Mouse (Mus musculus): ENCODE measurements around the gene Reep3.

Reep3 gene

DNA sequence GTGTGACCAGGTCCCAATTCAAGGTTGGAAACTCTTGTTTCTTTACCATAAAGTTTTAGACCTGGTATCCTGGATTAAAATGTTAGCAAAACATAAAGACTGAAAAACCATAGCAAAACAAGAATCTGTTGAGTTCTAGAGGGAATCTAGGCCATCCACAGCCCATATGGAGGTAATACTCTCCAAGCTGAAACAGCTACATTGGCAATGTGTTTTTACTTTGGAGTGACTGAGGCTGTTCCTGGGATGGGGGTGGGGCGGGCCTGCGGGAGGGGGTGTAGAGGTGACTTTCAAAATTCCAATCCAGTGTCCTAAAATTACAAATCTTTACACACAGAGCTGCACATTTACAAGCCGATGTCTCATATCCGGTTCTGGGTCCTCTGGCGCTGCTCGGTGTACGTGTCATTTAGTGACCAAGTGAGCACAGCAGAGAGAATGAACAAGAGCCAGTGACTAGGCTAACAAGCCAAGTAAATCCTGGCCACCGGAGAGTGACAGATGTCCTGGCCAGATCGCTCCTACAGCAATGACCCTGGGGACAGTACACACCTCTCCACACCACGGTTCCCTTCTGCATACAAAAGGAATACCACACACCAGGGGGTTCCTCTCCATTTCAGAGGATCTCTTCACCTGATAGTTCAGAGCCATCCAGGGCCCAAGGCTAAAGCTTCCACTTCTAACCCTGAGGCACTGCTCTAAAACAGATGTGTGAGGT, 13.1 kb downstream of the Reep3 start:
- no peak for DNase-seq (ENCODE audit: extremely low spot score, low spot score)

DNA sequence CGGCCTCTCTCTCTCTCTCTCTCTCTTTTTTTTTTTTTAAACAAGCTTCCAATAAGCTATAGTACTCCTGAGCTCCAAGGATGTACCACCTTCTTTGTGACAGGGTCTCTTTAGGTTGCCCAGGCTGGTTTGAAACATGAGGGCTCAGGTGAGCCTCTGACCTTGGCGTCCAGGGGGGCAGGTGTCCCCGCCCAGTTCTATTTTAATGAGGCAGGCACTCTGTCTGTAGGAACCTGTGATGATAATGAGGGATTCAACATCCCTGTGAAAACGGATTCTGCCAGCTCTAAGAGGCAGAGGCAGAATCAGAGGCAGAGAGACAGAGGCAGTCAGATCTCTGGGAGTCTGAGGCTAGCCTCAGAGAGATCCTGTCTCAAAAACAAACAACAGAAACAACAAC, 14.2 kb downstream of the Reep3 start:
- no peak for DNase-seq (ENCODE audit: extremely low spot score, low spot score)

DNA sequence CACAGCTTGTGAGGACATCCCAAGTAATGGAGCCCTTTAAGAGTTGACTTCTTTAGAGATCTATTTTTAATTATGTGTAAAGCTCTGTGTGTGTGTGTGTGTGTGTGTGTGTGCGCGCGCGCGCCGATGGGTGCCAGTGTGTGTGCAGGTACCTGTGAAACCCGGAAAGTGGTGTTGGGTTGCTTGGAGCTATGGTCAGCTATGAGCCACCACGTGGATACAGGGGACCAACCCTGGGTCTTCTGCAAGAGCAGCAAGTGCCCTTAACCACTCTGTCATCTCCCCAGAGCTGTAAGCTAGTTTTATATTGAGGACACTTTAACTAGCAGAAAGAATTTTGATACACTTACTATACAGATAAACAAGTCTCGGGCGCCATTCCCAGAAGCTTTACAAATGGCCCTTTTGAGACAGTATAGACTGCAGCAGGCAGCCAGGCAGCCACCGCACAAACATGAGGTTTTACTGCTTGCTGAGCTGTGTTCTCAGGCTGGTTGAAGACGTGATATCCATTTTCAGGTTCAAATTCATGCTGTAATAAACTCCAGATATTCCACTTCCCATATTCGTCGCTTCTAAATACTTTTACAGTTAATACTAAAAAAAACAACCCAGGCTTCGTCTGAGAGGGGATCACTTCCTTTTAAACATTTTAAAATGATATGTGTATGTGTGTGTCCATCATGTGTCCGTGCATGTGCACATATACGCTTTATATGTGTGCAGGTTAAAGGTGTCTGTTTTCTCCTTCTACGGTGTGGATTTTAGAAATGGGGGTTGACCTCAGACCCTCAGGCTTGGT, 15.3 kb downstream of the Reep3 start:
- DNase-seq (ENCODE audit: extremely low spot score, low spot score) = no peak

DNA sequence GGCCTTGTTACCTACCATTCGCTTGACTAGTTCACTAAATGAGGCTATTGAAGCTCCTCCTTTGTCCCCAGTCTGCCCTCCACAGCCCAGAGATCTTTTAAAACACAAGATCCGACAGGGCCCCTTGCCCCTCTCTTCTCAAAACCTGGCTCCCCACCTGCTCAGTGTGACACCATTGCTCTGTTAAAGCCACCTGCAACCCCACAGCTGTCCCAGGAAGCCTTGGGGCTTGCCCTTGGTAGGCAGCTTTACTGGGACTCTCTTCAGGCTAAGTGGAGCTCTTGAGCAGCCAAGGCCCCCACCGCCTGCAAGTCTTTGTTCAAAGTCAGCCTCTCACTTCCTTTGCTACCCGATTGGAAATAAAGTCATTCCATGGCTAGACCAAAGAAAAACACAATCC, 17.7 kb downstream of the Reep3 start:
- DNase-seq (ENCODE audit: extremely low spot score, low spot score) = no peak

DNA sequence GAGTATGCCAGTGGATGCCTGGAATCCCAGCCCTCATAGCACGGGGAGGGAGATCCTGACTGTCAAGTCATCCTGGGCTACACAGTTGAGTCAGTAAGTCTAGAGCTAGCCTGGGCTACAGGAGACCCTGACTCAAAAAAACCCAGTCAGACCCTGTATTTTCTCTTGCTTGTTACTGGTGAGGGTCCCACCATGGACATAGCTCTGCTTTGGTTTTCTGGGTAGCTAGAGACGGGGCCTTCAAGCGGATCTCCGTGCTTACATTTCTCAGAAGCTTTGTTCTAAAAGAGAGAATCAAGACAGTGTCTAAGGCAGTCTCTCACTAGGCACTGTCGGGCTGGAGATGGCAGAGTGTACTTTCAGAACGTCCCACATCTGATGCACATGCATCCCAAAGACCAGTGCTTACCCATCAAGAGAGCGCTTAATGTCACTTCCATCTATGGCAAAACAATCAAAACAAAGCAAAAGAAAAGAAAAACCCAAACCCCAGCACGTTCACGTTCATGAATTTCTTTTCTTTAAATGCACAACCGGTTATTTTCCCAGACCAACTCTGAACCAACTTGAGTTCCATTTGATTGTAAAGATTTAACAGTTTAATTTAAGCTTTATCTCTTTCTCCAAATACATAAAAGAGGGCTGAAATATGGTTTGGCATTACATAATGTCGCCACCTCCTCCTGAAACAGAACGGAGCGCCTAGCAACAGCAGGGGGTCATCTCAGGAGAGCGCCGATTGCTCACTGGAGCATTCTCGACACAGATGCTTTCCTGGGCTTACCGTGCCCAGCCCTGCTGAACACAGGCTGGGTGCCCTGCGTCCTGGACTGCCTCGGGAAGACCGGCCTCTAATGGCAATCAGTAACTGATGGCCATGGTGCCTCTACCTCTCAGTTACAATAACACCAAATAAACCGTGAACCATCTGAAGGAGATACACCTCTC, 20.5 kb downstream of the Reep3 start:
- no peak for DNase-seq (ENCODE audit: extremely low spot score, low spot score)

DNA sequence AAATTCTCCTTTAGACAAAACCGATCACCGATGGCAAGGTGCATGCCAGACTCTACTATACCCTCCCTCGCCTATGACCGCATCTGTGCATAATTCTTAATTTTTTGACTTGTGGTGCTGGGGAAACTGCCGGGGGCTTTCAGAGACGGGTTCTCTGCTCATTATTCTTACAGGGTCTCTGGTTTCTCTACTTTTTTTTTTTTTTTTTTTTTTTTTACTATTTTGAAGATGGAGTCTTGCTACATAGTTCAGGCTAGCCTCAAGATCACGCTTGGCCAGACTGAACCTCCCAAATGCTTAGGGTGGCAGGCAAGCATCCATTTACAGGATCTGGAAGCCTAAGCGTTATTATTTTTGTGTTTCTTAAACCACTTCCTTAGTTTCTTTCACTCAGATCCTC, 23.2 kb downstream of the Reep3 start:
- no peak for DNase-seq (ENCODE audit: extremely low spot score, low spot score)

DNA sequence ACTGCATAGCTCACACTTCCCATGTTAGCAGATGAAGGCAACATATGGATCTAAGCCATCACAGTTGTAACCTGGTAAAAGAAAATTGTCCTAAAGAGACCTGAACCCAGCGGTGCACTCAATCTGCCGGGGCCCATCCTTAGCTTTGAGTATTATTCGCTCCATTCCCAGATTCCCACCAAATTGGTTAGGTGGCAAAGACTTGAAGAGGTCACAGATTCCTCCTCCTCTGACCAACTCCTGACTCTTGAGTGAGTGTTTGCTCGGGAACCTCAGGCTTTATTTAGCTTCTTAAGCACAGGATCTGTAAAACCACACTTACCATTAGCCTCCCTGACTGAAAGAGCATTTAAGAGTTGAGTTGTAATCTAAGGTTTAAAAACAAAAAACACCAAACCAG, 24.1 kb downstream of the Reep3 start:
- DNase-seq (ENCODE audit: extremely low spot score, low spot score) = no peak

DNA sequence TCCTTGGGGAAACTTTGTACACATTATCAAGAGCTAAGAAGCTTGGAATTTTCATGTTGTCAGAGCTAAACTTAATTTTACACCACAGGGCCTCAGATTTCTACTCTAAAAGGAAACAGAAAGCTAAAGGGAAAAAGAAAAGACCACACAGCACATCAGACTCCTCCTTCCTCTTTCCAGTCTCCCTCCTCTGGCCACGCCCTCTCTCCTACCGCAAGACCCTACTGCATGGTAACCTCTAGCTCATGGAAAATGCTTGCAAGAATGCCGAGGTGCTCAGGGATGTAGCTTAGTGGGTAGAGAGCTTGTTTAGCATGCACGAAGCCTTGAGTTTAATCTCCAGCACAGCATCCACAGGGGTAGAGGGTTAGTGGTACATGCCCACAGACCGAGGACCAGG, 24.9 kb downstream of the Reep3 start:
- DNase-seq (ENCODE audit: extremely low spot score, low spot score) = no peak

DNA sequence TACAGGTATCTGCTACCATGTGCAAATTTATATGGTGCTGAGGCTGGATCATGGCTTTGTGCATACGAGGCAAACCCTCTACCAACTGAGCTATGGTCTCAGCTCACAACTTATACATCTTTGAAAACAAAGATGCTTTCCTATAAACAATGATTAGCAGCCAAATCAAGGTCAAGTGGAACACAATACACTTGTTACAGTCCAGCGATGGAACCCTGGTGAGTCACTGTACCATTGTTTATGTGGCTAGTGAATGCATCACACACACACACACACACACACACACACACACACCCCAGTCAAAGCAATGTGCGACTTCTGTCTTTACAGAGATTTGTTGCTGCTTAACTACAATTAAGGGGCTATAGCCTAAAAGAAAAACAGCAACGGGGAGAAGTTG, 25.4 kb downstream of the Reep3 start:
- DNase-seq (ENCODE audit: extremely low spot score, low spot score) = no peak

DNA sequence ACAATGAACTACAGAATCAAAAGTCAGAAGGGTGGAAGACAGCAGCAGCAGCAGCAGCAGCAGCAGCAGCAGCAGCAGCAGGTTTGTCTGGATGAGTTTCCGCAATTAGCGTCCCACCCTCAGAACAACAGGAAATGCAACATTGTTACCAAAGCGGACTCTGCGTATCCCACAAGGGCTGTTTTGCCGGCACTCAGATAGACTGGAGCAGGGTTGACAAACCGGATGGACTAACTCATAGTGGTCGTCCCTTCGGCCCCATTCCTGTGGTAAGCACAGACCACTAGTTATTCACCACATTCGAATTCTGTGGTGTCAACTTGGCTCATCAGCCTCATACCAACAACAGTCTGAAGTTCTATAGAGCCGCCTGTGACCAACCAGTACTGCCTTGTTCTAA, 27.7 kb downstream of the Reep3 start:
- DNase-seq (ENCODE audit: extremely low spot score, low spot score) = no peak

DNA sequence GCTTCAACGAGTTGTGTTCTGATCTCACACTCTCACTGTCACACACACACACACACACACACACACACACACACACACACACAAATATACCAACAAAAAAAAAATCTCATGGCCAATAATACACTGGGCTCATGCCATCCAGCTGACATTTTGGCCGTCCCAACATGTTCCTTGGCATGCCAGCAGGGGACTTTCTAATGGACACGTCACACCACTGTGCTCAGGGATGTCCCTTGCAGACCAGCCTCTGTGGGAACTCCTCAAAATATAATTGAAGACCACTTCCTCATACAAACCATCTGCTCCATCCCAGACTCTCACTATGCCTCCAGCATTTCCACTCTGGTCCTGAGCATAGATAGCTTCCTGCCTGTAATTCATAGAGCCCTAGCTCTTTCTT, 30.3 kb downstream of the Reep3 start:
- DNase-seq (ENCODE audit: extremely low spot score, low spot score) = no peak

DNA sequence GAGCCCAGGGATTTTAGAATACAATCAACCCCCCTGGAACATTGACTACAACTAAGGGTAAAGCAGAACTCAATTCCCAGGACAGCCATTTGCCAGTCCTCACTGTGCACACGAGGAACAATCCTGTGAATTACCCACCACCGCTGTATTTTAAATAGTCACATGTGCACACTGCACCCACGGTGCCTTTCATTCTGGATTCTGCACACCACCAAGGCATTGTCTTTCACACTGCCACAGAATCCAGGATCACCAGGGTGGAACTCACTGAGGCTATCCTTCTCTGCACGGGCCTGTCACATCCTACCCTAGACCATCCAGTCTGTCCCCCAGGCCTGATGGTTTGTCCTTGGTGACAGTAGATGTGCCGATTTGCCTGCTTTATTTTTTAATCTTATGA, 30.8 kb downstream of the Reep3 start:
- DNase-seq (ENCODE audit: extremely low spot score, low spot score) = no peak

DNA sequence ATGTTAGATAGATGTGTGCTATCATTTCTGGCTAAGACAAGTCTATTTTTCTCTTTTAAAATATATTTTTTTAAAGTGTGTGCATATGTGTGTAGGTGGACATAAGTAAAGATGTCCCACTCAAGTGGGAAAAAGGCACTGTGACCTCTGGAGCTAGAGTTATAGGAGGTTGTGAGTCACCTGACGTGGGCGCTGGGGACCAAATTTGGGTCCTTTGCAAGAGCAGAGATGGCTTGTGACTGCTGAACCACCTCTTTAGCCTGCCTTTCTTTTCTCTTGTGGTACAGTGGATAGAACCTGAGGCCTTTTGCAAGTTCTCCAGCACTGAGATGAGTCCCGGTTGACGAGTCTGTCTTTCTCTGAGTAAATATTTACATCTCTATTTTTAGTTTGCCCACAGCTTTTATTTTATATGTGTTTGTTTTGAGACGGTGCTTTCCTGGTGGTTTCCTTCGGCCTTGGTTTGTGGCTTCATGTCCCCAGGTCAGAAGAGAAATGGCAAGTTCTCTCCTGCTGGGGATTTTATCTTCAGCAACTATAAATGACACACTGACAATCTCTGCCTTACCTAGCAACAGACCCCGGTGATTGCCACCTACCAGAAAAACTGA, 31.4 kb downstream of the Reep3 start:
- no peak for DNase-seq (ENCODE audit: extremely low spot score, low spot score)

DNA sequence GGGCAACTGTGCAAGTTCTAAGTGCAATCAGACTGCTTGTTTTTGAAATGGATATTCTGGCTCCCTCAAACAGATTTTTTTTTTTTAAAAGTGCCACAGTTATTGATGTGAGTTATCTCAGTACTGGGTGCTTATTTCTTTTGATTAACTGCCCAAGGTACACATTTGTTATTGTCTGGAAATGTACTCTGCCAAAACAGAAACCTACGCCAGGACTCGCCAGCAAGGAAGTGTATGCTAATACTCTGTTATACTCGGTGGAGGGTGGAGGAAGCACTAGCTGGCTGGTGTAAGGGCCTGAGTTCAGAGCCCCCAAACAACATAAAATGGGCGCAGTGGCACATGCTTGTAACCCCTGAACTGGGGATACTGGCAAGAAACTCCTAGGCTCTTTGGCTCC, 34.9 kb downstream of the Reep3 start:
- no peak for DNase-seq (ENCODE audit: extremely low spot score, low spot score)

DNA sequence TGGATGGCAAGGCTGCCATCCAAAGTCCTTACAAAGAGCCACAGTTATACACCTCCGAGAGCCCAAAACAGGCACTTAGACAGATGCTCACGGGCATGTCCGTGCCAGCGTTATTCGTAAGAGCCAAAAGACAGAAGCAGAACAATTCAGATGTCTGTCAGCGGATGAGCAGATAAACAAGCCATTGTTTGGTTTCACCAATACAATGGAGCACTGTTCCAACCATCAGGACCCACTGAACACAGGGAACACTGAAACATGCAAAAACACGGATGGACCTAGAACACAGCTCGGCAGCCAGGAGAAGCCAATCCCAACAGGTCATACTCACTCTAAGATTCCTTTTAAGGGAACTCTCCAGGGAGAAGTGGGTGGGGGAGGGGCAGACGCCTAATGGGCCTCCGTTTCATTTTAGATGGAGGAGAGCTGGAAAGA, 35.4 kb downstream of the Reep3 start:
- DNase-seq (ENCODE audit: extremely low spot score, low spot score) = peak; percentile 40

DNA sequence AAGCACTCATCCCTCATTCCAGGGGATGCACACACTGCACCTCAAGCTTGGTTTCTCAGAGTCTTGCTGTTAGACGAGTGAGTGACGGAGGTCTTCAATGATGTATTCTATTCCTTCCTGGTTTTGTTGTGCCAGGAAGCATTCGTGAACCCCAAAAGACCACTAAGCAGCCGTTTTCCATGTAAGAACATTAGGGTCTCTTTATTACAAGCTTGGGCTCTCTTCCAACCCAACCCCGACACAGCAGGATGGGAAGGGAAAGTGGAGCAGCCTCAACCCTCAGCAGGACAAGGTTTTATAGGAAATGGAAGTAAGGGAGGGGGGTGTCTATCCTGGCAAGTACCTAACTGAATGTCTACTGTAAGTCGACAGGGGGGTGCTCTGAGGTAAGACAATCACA, 38.0 kb downstream of the Reep3 start:
- no peak for DNase-seq (ENCODE audit: extremely low spot score, low spot score)

DNA sequence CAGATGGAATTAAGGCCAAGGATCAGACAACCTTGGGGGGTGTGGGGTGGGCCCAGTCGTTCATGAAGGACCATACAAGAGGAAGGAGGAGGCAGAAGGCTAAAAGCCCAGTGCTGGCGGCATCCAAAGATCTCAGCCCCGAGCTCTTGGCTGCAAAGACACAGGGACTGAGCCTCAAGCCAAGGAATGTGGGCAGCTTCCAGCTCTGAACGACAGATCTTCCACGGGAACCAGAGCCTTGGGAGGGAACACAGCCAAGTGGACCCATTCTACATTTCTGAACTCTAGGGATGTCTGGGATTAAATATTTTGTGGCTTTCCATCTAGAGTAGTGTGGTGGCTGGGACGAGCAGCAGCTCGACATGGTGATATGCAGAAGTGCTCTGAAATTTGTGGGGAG, 38.4 kb downstream of the Reep3 start:
- DNase-seq (ENCODE audit: extremely low spot score, low spot score) = no peak

DNA sequence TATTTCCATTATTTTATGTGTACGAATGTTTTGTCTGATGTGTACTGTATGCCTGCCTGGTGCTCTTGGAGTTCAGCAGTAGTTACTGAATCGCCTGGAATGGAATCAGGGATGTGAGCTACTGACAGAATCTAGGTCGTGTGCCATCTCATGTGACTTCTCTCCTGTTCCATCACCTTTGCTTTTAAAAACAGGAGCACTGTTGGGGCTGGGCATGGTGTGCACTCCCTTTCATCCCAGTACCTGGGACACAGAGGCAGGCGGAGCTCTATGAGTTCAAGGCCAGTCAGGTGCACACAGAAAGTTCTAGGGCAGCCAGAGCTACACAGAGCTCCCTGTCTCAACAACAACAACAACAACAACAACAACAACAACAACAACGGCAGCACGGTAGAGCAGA, 39.0 kb downstream of the Reep3 start:
- DNase-seq (ENCODE audit: extremely low spot score, low spot score) = no peak

DNA sequence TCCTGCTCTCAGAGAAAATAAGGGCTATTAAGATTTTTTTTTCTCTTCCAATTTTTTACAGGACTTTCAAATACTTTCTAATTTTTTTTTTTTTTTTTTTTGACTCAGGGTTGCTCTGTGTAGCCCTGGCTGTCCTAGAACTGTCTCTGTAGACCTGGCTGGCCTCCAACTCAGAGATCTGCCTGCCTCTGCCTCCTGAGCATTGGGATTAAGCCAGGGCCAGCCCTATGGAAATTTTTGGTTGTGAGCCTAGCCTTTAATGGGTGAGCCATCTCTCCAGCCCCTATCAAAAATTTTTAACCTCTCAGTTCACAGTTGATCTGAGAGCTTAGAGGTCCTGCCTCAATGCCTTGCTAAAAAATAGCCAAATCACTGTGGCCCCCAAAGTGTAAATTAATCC, 39.5 kb downstream of the Reep3 start:
- no peak for DNase-seq (ENCODE audit: extremely low spot score, low spot score)

DNA sequence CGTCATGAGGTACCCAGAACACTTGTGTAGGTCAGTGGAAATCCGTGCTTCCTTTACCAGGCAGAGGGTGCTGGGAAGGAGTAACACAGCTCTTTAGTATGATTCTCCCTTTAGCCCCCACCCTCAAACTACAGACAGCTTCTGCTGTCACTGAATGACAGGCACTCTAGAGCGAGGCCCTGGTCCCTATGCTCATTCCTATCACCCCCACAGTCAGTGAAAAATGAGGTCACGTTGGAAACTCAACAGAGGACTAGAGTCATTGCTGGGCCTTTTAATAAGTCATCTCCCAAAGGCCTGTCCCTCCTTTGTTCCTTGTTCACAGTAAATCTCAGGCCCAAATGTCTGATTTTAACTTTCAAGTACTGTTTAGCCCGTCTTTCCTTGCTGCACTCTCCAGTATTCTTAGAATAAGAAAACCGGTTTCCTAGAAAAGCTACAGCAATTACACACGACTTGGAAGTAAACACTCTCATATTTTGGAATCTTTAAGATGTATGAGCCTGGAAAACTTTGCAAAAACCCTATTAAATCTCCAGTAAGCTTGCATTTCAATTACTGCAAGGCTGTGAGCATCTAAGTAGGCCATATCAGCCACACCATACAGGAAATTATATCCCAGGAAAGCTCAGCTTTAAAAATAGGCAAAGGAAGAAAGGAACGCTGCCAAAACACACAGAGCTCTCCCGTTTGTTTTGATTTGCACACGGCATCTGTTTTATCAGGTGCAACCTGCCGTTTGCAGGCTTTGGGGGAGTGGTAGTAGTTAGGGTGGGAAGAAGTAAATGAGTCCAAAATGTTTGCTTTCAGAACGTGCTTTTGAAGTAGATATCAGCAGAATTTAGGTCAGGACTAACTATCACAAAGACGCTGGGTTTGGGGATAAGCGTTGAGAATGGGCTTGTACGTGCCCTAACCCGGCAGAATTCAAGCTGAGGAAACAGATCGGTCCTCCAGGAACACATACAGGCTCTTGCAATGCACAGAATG, 40.6 kb downstream of the Reep3 start:
- no peak for DNase-seq (ENCODE audit: extremely low spot score, low spot score)

All from neural tube, embryonic 10.5 days (tissue).